In the genomic region with DNA sequence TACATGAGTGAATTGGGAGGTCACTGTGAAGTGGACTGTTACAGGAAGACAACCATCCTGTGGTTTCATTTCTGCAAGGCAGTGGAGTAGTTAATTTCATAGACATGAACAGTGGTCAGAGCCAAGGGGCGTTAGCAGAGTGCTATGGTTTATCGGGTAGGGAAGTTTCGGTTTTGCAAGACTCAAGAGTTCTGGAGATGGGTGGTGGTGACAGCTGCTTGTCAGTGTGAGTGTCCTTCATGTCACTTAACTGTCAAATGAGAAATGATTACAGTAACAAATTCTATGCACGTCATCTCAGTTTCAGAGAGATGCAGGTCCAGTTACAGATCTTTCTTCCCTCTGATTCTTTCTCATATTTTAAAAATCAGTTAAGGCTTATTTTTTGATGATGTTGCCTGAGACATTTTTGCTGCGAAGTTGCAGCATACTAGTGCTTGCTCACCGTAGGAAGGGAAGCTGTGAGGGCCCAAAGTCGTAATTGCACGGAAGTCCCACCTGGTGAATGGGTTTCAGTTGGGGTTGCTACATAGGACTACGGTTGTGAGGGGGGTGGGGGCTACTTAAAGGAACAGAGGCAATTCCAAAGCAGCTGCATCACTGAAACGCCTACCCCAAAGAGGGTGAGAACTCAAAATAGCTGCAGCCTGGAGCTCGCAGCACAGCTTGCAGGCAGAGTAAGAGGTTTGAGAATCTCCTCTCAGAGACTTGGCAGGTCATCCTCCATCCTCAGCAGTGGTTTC, we compare ENCODE assay signal across 9 mouse cellular contexts. TPM values are rescaled to one million over a fixed set of nuclear protein-coding genes. Genes with fewer than 3 reads are reported as not detected.
A peak's percentile ranks its signal among the peaks of the same experiment; 100 is the strongest.
DNase-seq lines count a peak whose midpoint lies in the region; ATAC-seq and TF ChIP-seq lines count a peak whose summit lies in the region.
"Had no signal": no experiment of that assay in that cellular context is flagged by ENCODE, and none has a peak within 500 bp of the region (broad histone marks: within the 10 kb centered on the region; RNA-seq: fewer than 3 reads in every experiment).

No protein-coding gene starts in this region.

- peak overlapping the region; percentile 86 for H3K27ac ChIP-seq in olfactory bulb, adult 2 months (ENCODE audit: insufficient read depth, low read depth, low read length)
- H3K27ac ChIP-seq in forebrain, embryonic 15.5 days (replicated peaks), result no peak overlapping the region
- H3K27ac ChIP-seq in forebrain, embryonic 16.5 days (ENCODE audit: low read length), result no peak overlapping the region
- H3K27ac ChIP-seq: neural tube, embryonic 15.5 days had no signal

- H3K27me3 ChIP-seq in erythroblast, embryonic 14.5 days (ENCODE audit: control insufficient read depth), result no peaks in the 10 kb centered on the region
- H3K27me3 ChIP-seq in forebrain, embryonic 15.5 days, result no peaks in the 10 kb centered on the region
- H3K27me3 ChIP-seq in forebrain, embryonic 16.5 days (replicated peaks; ENCODE audit: control insufficient read depth, insufficient read depth, low read length), result no peaks in the 10 kb centered on the region
- H3K27me3 ChIP-seq: neural tube, embryonic 15.5 days had no signal

- TF ChIP-seq POLR2A in olfactory bulb, adult 2 months (IDR thresholded peaks at IDR 0.05; ENCODE audit: insufficient read depth, low read depth, low read length), result no peak

- no peak for ATAC-seq in erythroblast, adult 5-6 weeks (replicated peaks; ENCODE audit: low FRiP score, poor library complexity, severe bottlenecking)
- no peak for ATAC-seq in forebrain, embryonic 15.5 days (replicated peaks)
- no peak for ATAC-seq in forebrain, embryonic 16.5 days

- H3K36me3 ChIP-seq in erythroblast, embryonic 14.5 days (ENCODE audit: control insufficient read depth), result no peaks in the 10 kb centered on the region
- no peaks in the 10 kb centered on the region for H3K36me3 ChIP-seq in forebrain, embryonic 15.5 days
- H3K36me3 ChIP-seq in forebrain, embryonic 16.5 days (ENCODE audit: control insufficient read depth, insufficient read depth), result no peaks in the 10 kb centered on the region
- H3K36me3 ChIP-seq: neural tube, embryonic 15.5 days had no signal

- 37% methylated on average over 11 of the region's 11 CpGs for WGBS in olfactory bulb, adult 2 months
- 81% methylated on average over 11 of the region's 11 CpGs for WGBS in forebrain, embryonic 15.5 days
- WGBS in forebrain, embryonic 16.5 days, result 81% methylated on average over 11 of the region's 11 CpGs

- no peaks in the 10 kb centered on the region; the same call in 1 of the 2 replicates for H3K9me3 ChIP-seq in erythroblast, embryonic 14.5 days (ENCODE audit: control insufficient read depth, low read length)
- H3K9me3 ChIP-seq in forebrain, embryonic 15.5 days, result no peaks in the 10 kb centered on the region
- H3K9me3 ChIP-seq in forebrain, embryonic 16.5 days (ENCODE audit: control insufficient read depth, low read length), result no peaks in the 10 kb centered on the region
- H3K9me3 ChIP-seq: neural tube, embryonic 15.5 days had no signal

- DNase-seq in A20 (ENCODE audit: low read depth, low spot score), result peak; percentile 60
- peak; percentile 57 for DNase-seq in induced T-regulatory cell, adult 2 months (ENCODE audit: low read depth)
- DNase-seq in kidney, adult 18-20 months, result no peak

- peaks cover 5% of the 10 kb centered on the region for H3K4me1 ChIP-seq in erythroblast, embryonic 14.5 days (ENCODE audit: control insufficient read depth)
- H3K4me1 ChIP-seq in olfactory bulb, adult 2 months (ENCODE audit: control insufficient read depth, insufficient read depth, low read length), result peaks cover 14% of the 10 kb centered on the region
- H3K4me1 ChIP-seq in forebrain, embryonic 15.5 days, result 0 out of 2 replicates have a peak, but pooled peaks cover 2% of the 10 kb centered on the region
- H3K4me1 ChIP-seq in forebrain, embryonic 16.5 days (replicated peaks; ENCODE audit: control insufficient read depth, insufficient read depth, low read length), result no peaks in the 10 kb centered on the region
- H3K4me1 ChIP-seq: neural tube, embryonic 15.5 days had no signal

- no peak overlapping the region for H3K4me2 ChIP-seq in forebrain, embryonic 15.5 days (replicated peaks)
- H3K4me2 ChIP-seq in forebrain, embryonic 16.5 days (ENCODE audit: low read length), result no peak overlapping the region
- H3K4me2 ChIP-seq: neural tube, embryonic 15.5 days had no signal

- TF ChIP-seq CTCF in olfactory bulb, adult 2 months (IDR thresholded peaks at IDR 0.05; ENCODE audit: insufficient read depth, low read depth, low read length), result no peak

- H3K9ac ChIP-seq in forebrain, embryonic 15.5 days (replicated peaks), result no peak overlapping the region
- H3K9ac ChIP-seq in forebrain, embryonic 16.5 days (replicated peaks; ENCODE audit: low read depth, low read length), result no peak overlapping the region
- H3K9ac ChIP-seq: neural tube, embryonic 15.5 days had no signal

- H3K4me3 ChIP-seq in erythroblast, embryonic 14.5 days (replicated peaks), result peak overlapping the region; percentile 22
- peak overlapping the region; percentile 27 for H3K4me3 ChIP-seq in olfactory bulb, adult 2 months (ENCODE audit: insufficient read depth, low read depth, low read length)
- no peak overlapping the region for H3K4me3 ChIP-seq in forebrain, embryonic 15.5 days
- H3K4me3 ChIP-seq in forebrain, embryonic 16.5 days (replicated peaks; ENCODE audit: low read length), result no peak overlapping the region
- H3K4me3 ChIP-seq: neural tube, embryonic 15.5 days had no signal

RNA-seq across cellular contexts. Expression of a gene that starts 46.7 kb away (rescaled TPM):
- 0.04 TPM in 1 of 2 replicates, not detected in the other for polyA plus RNA-seq in erythroblast, embryonic 14.5 days (2012)
- 16.3 and 16.7 TPM in 2 replicates for total RNA-seq in erythroblast, adult 5-6 weeks (2015; ENCODE audit: low replicate concordance)
- 8.2 and 9.3 TPM in 2 replicates for total RNA-seq in erythroblast, adult 5-6 weeks (2017; ENCODE audit: low replicate concordance)
- not detected in 2 replicates for polyA plus RNA-seq in olfactory bulb, adult 2 months (2012; ENCODE audit: insufficient read depth, insufficient read length, low replicate concordance, missing spikeins)
- polyA plus RNA-seq in forebrain, embryonic 15.5 days (2015; fragmentation: Nextera tagmentation; extraction: Ambion mirVana), result 55.0 and 60.0 TPM in 2 replicates
- polyA plus RNA-seq in forebrain, embryonic 16.5 days (2015; fragmentation: Nextera tagmentation; extraction: Ambion mirVana), result 62.3 and 74.4 TPM in 2 replicates

Comparison
In these comparisons a context has a peak if more than half of its experiments do, and no peak if none do; other contexts are left out.
1. H3K4me3 ChIP-seq: peak in erythroblast, embryonic 14.5 days (single experiment) and olfactory bulb, adult 2 months (single experiment); none in forebrain, embryonic 15.5 days (single experiment) and forebrain, embryonic 16.5 days (single experiment).